Mouse (Mus musculus): ENCODE results near the gene Igf2r.
A peak's percentile ranks its signal among the peaks of the same experiment; 100 is the strongest.

Igf2r gene

DNA sequence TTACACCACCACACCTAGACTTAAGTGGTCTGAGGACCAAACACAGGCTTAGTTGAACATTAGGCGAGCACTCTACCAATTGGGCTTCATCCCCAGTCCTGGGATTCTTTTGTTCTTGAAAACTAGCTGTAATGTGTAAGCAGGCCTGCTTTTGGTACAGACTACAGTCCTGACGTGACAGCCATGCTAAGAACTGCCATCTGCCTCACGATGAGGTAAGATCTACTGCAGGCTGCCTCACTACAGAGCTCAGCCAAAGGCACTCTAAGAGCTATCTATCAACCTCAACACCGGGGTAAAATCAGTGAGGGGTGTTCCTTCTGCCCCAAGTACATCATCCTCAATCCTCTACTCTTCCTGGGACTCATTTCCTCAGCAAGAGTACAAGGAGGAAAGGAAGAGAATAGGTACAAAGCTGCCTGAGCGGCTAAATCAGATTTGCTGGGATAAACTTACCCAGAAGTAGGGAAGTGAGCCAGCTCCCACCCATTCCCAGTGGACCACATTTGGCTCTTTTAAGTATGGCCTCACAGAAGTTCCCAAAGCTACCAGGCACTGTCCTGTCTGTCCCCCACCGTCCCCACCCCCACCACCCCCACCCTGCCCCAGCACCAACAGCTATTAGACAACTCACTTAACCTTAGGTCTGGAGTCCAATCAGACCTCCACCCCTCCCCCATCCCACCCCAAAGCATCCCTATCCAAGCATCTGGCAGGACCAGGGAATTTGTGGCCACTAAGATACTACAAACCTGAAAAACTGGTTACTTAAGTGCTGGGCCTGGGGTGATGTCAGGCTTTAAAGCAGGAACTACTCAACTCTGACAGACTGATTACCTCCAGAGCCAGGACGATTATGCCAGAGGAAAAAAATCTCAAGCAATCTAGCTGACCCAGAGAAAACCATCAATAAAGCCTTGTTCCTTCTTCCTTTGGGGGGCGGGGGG, 19.8 kb downstream of the Igf2r start:
- peak; percentile 44 for DNase-seq

DNA sequence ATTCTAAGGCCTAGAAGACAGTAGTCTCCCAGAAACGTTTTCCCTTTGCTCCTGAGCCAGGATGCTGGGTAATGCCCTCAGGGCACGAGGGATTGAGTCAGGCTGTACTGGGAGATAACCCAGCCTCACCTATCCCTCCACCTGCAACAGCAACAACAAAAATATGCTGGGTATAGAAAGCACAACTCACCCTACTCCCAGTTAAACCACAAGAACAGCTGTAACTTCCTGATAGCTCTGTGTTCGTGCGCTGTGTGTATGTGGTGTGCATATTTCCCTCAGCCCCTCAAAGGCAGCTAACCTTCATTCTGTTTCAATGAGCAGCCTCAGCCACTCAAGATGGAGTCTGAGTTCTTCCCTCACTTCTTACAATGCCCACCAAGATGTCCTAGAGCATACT, 23.7 kb downstream of the Igf2r start:
- no peak for DNase-seq

DNA sequence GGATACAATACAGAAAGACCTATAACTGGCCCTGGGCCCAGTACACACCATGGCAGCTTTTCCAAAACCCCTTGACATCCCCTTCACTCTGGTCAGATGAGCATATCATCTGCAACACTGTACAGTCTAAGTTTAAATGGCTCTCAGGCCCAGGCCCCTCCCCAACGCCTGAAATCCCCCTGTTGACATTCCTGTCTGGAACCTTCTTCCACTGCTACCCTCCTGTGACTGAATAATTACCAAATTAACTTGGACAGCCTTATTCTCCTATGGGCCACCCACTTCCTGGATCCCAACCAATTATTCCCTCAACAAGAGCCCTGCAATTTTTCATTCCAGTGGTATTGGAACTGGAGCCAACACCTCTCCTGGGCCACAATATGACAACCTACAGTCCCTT, 25.4 kb downstream of the Igf2r start:
- DNase-seq, result no peak

DNA sequence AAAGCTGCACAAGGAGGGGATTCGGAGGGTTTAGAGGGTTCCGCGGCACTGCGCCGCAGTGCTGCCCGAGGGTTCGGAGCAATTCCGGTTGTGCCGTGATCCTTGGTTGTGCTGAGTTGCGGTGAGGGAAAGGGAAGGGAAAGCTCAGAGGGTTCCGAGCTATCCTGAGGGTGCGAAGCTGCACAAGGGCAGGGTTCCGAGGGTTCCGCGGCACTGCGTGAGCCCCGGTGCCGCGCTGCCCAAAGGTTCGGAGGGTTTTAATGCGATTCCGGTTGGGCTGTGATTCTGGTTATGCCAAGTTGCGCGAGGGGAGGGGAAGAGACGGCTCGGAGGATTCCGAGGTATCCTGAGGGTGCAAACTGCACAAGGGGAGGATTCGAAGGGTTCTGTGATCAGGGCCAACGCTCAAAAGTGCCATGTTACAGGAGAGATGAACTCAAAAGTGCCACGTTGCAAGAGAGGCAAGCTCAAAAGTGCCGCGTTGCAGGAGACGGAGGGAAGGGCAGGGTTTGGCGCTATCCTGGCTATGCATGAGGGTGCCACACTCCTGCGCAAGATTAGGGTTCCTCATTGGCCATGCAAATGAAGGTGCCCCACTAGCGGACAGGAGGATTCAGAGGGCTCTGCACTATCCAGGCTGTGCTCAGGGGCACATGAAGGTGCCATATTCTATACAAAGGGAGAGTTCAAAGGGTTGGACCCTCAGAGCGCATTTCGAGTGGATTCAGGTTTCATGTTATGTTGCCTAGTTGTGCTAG, 27.1 kb downstream of the Igf2r start:
- DNase-seq, result no peak

DNA sequence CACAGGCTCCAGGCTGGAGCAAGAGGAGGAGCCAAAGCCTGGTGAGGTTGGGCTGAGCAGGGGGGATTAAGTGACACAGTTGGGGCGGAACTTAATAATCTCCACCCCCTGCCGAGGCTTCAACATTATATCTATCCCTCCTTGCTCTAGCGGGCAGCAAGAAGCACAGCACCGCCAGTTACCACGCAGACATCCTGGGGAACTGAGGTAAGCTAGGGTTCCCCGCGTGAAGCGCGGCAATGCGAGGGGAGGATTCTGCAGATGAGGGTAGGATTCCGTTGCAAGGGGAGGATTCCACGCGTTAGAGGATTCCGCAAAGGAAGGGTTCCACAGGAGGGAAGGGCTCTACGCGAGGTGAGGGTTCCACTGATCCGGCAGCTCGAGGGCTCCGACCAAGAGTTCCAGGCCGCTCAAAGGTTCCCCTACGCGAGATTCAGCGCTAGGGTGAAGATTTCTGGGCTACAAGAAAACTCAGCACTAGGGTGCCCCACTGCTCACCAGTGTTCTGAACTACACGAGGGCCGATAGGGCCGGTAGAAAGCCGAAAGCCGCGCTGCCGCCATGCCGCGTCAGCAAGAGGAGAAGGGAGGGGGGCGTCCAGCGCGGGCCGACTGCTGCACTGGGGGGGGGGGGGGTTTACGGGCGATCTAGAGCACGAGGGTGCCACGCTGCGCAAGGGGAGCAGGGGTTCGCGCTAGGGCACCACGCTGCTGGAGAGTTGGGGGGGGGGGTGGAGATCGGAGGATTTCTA, 28.1 kb downstream of the Igf2r start:
- DNase-seq, result peak; percentile 81

- DNase-seq, result no peak
Measured at GRCm38 (mm10) chr17:12740317-12740716, 29.1 kb downstream of the Igf2r start.

DNA sequence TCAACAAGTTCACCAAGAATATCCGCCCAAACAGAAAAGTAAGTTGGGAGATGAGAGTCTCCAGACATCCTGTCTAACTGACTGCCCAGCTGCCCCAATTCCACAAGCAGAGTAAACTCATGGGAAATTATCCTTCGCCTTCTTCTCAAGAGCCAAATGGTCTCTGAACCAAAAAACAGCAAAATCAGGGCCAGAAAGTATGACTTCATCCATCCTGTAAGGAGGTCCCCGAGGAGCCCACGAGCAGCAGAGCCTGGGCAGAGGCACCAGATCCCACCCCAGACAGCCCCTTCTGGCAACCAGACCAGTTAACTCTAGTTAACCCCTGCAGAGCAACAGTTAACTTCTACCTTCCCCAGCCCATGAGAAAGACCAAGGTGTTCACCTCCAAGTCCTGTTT, 29.9 kb downstream of the Igf2r start:
- DNase-seq, result no peak

DNA sequence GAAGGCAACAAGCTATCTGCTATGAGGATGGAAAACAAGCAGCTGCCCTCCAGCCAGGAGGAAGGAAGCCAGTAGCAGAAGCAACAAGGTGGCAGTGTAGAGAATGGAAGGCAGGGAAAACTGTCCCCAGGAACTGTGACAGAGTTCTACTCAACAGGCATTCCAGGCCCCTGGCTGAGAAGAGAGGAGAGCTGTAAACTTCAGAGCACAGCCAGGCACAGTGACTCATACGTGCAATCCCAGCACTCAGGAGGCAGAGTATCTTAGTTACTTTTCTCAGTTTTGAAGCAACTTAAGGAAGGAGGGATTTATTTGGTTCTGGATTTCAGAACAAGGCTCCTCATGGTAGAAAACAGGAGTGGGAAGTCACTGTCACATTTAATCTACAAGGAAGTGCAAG, 31.5 kb downstream of the Igf2r start:
- DNase-seq, result no peak

- DNase-seq, result peak; percentile 51
Measured at GRCm38 (mm10) chr17:12734205-12734857, 35.1 kb downstream of the Igf2r start.

GRCm38 (mm10) chr17:12733128-12733527, 36.3 kb downstream of the Igf2r start:
- DNase-seq, result no peak

DNA sequence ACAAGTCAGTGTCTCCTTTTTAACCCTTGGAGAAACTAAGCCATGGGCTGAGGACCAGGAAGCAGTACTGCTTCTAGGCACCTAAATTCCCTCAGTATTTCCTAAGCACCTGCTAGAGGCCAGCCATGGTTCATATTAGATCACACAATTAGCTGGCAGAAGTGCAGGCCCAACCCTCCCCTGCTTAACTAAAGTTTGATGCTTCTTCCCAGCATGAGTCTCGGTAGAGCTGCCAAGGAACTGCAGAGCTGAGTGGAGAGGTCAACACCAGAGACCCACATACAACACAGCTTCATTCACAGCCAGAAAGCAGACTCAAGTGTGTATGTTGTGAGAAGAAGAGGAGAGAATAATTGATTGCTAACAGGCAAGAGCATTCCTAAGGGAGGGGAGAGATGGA, 40.9 kb downstream of the Igf2r start:
- DNase-seq, result no peak

DNA sequence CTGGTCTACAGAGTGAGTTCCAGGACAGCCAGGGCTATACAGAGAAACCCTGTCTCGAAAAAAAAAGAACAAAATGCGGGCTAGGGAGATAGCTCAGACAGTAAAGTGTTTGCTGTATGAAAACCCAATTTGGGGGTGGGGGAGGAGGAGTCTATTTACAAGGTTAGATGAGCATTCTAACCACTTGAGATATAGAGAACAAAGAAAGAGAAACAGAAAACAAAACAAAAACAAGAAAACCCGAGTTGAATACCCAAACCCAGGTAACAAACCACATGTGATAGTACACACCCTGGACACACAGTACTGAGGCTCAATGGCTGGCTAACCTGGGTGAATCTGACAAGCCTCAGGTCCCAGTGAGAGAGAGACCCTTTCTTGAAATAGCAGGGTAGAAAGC, 41.7 kb downstream of the Igf2r start:
- no peak for DNase-seq

- peak; percentile 84 for DNase-seq
Measured at GRCm38 (mm10) chr17:12725871-12726270, 43.6 kb downstream of the Igf2r start.

GRCm38 (mm10) chr17:12724767-12725744, 44.4 kb downstream of the Igf2r start:
- DNase-seq, result peak; percentile 73

GRCm38 (mm10) chr17:12723986-12724766, 45.3 kb downstream of the Igf2r start:
- DNase-seq, result peak; percentile 37

DNA sequence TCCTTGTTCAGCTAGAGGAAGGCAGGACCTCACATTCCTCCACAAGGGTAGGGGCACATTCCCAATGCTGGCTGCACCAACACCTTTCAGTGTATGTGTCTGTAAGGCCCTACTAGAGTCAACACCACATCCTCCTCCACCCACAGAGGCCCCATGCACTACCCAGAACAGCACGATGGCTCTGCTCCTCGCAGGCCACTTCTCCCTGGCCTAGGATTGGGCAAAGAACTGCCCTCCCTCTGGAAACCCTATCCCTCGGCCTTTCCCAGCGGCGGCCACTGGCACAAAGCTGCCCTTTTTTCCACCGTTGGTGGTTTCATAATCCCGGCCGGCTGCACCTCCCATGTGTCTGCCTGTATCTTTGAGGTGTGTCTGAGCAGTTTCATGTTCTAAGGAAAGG, 46.8 kb downstream of the Igf2r start:
- no peak for DNase-seq

DNA sequence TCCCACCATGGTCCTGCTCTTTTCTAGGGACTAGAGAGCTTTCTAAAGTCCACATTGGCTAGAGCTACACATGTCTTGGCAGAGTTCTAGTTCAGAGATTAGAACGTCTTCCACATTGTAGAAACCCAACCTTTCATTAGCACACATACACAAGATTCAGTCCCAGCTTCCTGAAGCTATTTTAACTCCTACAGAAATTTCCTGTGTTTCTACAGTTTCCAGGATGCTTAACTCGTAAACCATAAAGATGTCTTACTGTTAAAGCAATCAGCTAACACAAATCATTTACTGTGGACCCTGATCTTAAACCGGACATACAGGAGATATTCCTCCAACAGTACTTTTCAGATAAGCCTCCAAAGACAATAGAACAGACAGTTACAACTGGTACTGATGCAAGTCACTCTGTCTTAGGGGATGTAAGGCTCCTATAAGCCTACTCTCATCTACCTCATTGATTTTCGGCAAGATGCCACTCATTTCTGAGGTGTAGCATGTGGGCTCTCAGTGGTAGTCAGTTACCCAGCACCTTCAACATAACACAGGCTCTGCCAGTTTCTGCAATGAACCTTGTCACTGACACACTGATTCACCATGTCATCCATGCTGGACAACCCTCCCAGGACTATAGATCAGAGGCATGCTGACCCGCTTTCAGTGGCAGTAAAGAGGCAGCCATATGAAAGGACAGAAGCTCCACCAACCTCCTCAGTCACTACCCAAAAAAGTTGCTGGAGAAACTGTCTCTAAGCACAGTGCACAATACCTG, 48.2 kb downstream of the Igf2r start:
- DNase-seq, result no peak

- DNase-seq, result no peak
Measured at GRCm38 (mm10) chr17:12718251-12718650, 51.2 kb downstream of the Igf2r start.

DNA sequence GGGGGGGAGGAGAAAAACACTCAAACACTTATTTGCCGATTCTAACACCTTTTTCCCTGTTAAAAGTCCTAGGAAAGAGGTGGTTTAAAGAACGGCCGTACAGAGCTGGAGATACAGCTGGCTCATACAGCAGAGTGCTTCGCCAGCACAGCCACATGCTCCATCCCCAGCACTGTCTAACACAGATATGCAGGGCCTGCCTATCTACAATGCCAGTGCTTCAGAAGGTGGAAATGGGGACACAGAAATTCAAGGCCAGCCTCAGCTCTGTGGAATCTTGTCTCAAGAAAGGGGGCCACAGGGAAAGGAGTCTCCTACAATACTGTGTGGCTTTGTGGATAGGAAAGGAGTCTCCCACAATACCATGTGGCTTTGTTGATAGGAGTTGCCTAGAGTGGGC, 52.0 kb downstream of the Igf2r start:
- no peak for DNase-seq

- DNase-seq, result no peak
Measured at GRCm38 (mm10) chr17:12715032-12715431, 54.4 kb downstream of the Igf2r start.

Measured in kidney, postnatal 14 days (tissue).